ENCODE assay signal across 10 mouse cellular contexts in the genomic region with DNA sequence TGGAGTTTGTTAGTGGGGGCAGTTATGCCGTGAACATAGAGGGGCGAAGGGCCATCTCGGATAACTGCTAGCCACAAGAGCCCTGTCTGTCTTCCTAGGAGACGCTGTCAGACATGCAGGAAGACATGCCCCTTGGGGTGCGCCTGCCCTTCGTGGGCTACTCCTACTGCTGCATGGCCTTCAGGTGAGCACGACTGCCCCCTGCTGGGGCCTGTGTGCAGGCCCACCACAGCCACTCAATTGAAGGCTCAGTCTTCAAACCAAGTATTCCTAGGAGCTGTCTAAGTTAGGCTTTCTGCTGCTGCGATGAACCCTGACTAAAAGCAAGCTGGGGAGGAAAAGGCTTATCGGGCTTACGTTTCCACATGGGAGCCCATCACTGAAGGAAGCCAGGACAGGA. TPM values are rescaled to one million over a fixed set of nuclear protein-coding genes. Genes with fewer than 3 reads are reported as not detected.
DNase-seq lines count a peak whose midpoint lies in the region; ATAC-seq and TF ChIP-seq lines count a peak whose summit lies in the region.
"Had no signal": no experiment of that assay in that cellular context is flagged by ENCODE, and none has a peak within 500 bp of the region (broad histone marks: within the 10 kb centered on the region; RNA-seq: fewer than 3 reads in every experiment).

No protein-coding gene starts in this region.

- peak; percentile 71 for TF ChIP-seq CTCF in cerebellum, adult 2 months (IDR thresholded peaks at IDR 0.05; ENCODE audit: borderline replicate concordance, insufficient read depth, low read depth, low read length)

- H3K4me1 ChIP-seq in cerebellum, adult 2 months (ENCODE audit: control insufficient read depth, insufficient read depth, low read length): no peaks in the 10 kb centered on the region
- H3K4me1 ChIP-seq in midbrain, embryonic 10.5 days: peaks cover 58% of the 10 kb centered on the region
- H3K4me1 ChIP-seq in midbrain, embryonic 16.5 days (ENCODE audit: control insufficient read depth, insufficient read depth, low read length): peaks cover 8% of the 10 kb centered on the region

- 34% methylated on average over 10 of the region's 10 CpGs for WGBS in cerebellum, adult 2 months
- 41% methylated on average over 10 of the region's 10 CpGs for whole genome bisulfite sequencing in midbrain, embryonic 10.5 days
- 35% methylated on average over 10 of the region's 10 CpGs for WGBS in midbrain, embryonic 16.5 days

- H3K9ac ChIP-seq in midbrain, embryonic 16.5 days (ENCODE audit: low read depth, low read length): no peak overlapping the region
- H3K9ac ChIP-seq: heart, embryonic 13.5 days had no signal

- no peak overlapping the region for H3K4me3 ChIP-seq in cerebellum, adult 2 months (replicated peaks; ENCODE audit: insufficient read depth, low read depth, low read length)
- H3K4me3 ChIP-seq in midbrain, embryonic 10.5 days: no peak overlapping the region; the same call in 1 of the 2 replicates
- H3K4me3 ChIP-seq in midbrain, embryonic 16.5 days (ENCODE audit: low read depth, low read length): no peak overlapping the region
- H3K4me3 ChIP-seq: heart, embryonic 13.5 days had no signal

- H3K36me3 ChIP-seq in midbrain, embryonic 10.5 days: peaks cover 66% of the 10 kb centered on the region
- peaks cover 16% of the 10 kb centered on the region; the same call in 1 of the 2 replicates for H3K36me3 ChIP-seq in midbrain, embryonic 16.5 days (ENCODE audit: control insufficient read depth, insufficient read depth, low read length)

- H3K27ac ChIP-seq in cerebellum, adult 2 months (ENCODE audit: insufficient read depth, low read length): no peak overlapping the region
- no peak overlapping the region for H3K27ac ChIP-seq in midbrain, embryonic 10.5 days (replicated peaks)
- H3K27ac ChIP-seq in midbrain, embryonic 16.5 days (ENCODE audit: low read length): no peak overlapping the region
- H3K27ac ChIP-seq: heart, embryonic 13.5 days had no signal

- no peak for TF ChIP-seq POLR2A in cerebellum, adult 2 months (IDR thresholded peaks at IDR 0.05; ENCODE audit: borderline replicate concordance, insufficient read depth, low read length)

- no peak for ATAC-seq in midbrain, embryonic 16.5 days
- ATAC-seq: Patski had no signal

- no peak overlapping the region for H3K4me2 ChIP-seq in midbrain, embryonic 16.5 days (ENCODE audit: low read length)
- H3K4me2 ChIP-seq: heart, embryonic 13.5 days had no signal

- no peaks in the 10 kb centered on the region for H3K27me3 ChIP-seq in cerebellum, adult 2 months (ENCODE audit: control insufficient read depth, insufficient read depth, low read length)
- peaks cover 52% of the 10 kb centered on the region for H3K27me3 ChIP-seq in midbrain, embryonic 10.5 days (ENCODE audit: low read depth, poor library complexity, severe bottlenecking)
- peaks cover 10% of the 10 kb centered on the region; the same call in 1 of the 2 replicates for H3K27me3 ChIP-seq in midbrain, embryonic 16.5 days (ENCODE audit: control insufficient read depth, insufficient read depth, low read depth, low read length)
- H3K27me3 ChIP-seq: Patski had no signal

- DNase-seq in cerebellum, adult 2 months: peak; percentile 43 to 52
- no peak for DNase-seq in cerebellum, adult 9-10 months
- DNase-seq in midbrain, embryonic 10.5 days (ENCODE audit: low spot score): peak; percentile 64
- peak; percentile 72 for DNase-seq in c-Kit-positive CD71-negative TER-119-negative erythroid progenitor cells, embryonic 14.5 days (ENCODE audit: low read depth)
- peak; percentile 82 for DNase-seq in heart, postnatal 4 days
- peak; percentile 62 for DNase-seq in lung, postnatal 25 days (ENCODE audit: low spot score)
- DNase-seq in spleen, postnatal 14 days (ENCODE audit: low spot score in 2 of 2): peak; percentile 45 to 66

- no peaks in the 10 kb centered on the region for H3K9me3 ChIP-seq in midbrain, embryonic 10.5 days (replicated peaks)
- H3K9me3 ChIP-seq in midbrain, embryonic 16.5 days (replicated peaks; ENCODE audit: control insufficient read depth, low read length, poor library complexity, severe bottlenecking): no peaks in the 10 kb centered on the region
- H3K9me3 ChIP-seq: heart, embryonic 13.5 days had no signal

RNA-seq across cellular contexts. Expression of gene Dmpk, which starts 5.2 kb away (rescaled TPM):
- 38.9 and 40.1 TPM in 2 replicates for polyA plus RNA-seq in cerebellum, adult 2 months (2012; rRNA removed)
- polyA plus RNA-seq in midbrain, embryonic 10.5 days (2016; fragmentation: Nextera tagmentation; extraction: Ambion mirVana): 8.2 and 8.8 TPM in 2 replicates
- 6.9 and 8.1 TPM in 2 replicates for polyA plus RNA-seq in midbrain, embryonic 16.5 days (2015; fragmentation: Nextera tagmentation; extraction: Ambion mirVana)
- total RNA-seq in heart, postnatal 4 days (2021): 100 to 1,000 TPM; 188 to 201 TPM

RNA-seq across cellular contexts. Expression of gene Six5, which starts 5.6 kb away (rescaled TPM):
- polyA plus RNA-seq in cerebellum, adult 2 months (2012; rRNA removed): 3.5 and 4.6 TPM in 2 replicates
- polyA plus RNA-seq in midbrain, embryonic 10.5 days (2016; fragmentation: Nextera tagmentation; extraction: Ambion mirVana): 7.2 and 8.0 TPM in 2 replicates
- 1.5 and 1.6 TPM in 2 replicates for polyA plus RNA-seq in midbrain, embryonic 16.5 days (2015; fragmentation: Nextera tagmentation; extraction: Ambion mirVana)
- 10 to 100 TPM; 10.3 to 10.4 TPM for total RNA-seq in heart, postnatal 4 days (2021)

RNA-seq across cellular contexts. Expression of gene Dmwd, which starts 12.8 kb away (rescaled TPM):
- polyA plus RNA-seq in cerebellum, adult 2 months (2012; rRNA removed): 116 and 117 TPM in 2 replicates
- polyA plus RNA-seq in midbrain, embryonic 10.5 days (2016; fragmentation: Nextera tagmentation; extraction: Ambion mirVana): 17.3 and 18.0 TPM in 2 replicates
- polyA plus RNA-seq in midbrain, embryonic 16.5 days (2015; fragmentation: Nextera tagmentation; extraction: Ambion mirVana): 28.4 and 28.7 TPM in 2 replicates
- total RNA-seq in heart, postnatal 4 days (2021): 10 to 100 TPM; 60.3 to 62.9 TPM

RNA-seq across cellular contexts. Expression of gene Gm4969, which starts 29.4 kb away (rescaled TPM):
- polyA plus RNA-seq in cerebellum, adult 2 months (2012; rRNA removed): 0.80 and 0.90 TPM in 2 replicates
- polyA plus RNA-seq in midbrain, embryonic 10.5 days (2016; fragmentation: Nextera tagmentation; extraction: Ambion mirVana): 1.1 TPM in 2 replicates
- polyA plus RNA-seq in midbrain, embryonic 16.5 days (2015; fragmentation: Nextera tagmentation; extraction: Ambion mirVana): 8.2 and 9.5 TPM in 2 replicates
- total RNA-seq in heart, postnatal 4 days (2021): under 1 TPM; 0.33 to 0.56 TPM

RNA-seq across cellular contexts. Expression of gene Fbxo46, which starts 30.8 kb away (rescaled TPM):
- 7.6 and 7.9 TPM in 2 replicates for polyA plus RNA-seq in cerebellum, adult 2 months (2012; rRNA removed)
- 17.6 and 19.4 TPM in 2 replicates for polyA plus RNA-seq in midbrain, embryonic 10.5 days (2016; fragmentation: Nextera tagmentation; extraction: Ambion mirVana)
- polyA plus RNA-seq in midbrain, embryonic 16.5 days (2015; fragmentation: Nextera tagmentation; extraction: Ambion mirVana): 18.2 and 21.1 TPM in 2 replicates
- total RNA-seq in heart, postnatal 4 days (2021): 1 to 10 TPM; 5.5 to 7.2 TPM
